Mouse (Mus musculus): ENCODE measurements around the gene 2510009E07Rik.
A peak's percentile ranks its signal among the peaks of the same experiment; 100 is the strongest.

The 2510009E07Rik gene

DNA sequence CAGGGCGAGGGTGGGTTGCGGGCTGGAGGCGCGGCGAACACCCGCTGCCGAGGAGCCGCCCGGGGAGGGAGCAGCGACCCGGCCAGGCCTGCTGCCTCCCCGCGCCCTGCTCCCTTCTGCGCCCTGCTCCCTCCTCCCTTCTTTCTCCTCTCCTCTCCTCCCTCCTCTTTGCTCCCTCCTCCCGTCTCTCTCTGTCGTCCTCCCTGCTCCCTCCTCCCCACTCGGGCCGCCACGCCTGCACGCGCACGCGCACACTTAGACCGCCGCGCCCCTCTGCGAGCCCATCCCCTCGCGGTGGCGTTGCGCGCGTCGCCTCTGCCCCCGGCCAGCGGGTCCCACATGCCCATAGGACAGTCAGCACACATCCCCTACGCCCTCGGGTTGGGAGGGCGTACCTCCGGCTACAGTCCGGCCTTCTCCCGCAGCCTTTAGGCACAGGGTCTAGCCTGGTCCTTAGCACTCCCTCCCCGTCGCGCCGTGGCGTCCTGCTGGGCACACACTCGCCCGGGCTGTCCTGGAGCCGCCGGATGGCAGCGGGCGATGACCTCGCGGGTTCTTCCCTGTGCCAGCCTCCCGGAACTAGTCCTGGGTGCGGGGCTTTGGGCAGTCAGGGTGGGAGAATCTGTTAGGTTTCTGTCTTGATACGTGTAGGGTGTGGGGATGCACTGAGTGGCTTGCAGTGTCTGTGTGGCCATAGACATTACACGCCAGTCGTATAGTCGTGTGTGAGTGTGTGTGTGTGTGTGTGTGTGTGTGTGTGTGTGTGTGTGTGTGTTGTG is at the start of gene 2510009E07Rik:
Gene 2510009E07Rik, minus strand, starts transcription at position 203 of the 779 bp plus-strand sequence.
- DNase-seq (ENCODE audit: inconsistent age in 2 of 2, low spot score in 1 of 2), result peak; percentile 91 to 97

DNA sequence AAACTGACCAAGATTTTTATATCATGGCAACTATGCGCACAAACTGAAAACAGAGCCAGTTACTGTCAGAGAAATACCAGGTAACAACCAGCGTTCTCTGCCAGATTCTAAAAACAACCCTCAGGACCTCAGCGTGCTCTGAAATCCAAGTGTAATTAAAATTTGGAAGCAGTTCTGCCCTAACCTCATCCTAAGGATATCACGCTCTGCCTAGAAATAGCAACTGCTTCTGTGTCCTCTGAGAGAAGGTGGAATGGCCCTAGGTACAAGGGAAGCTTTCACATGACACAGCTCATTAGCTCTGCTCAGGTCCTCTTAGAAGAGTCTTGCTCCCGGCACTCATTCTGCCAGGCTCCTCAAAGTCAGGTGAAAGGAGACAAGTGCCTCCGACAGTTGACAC is 48.9 kb upstream of the 2510009E07Rik start:
- DNase-seq (ENCODE audit: inconsistent age in 2 of 2, low spot score in 1 of 2), result no peak

DNA sequence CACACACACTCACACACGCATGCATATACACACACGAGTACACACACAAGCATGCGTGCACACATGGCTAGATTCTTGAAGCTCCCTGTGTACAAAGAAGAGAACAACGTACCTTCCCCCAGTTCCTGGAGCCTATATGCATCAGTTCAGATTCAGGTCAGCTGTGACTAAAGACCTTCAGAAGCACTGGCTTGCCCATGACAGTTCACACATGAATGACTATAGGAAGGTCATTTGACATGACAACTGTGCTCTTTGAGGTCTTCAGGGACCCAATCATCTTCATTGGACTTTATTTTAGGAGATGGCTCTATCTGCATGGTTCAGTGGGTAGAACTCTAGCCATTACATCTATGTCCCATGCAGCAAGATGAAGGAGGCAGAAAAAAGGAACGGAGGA is 48.4 kb upstream of the 2510009E07Rik start:
- no peak for DNase-seq (ENCODE audit: inconsistent age in 2 of 2, low spot score in 1 of 2)

DNA sequence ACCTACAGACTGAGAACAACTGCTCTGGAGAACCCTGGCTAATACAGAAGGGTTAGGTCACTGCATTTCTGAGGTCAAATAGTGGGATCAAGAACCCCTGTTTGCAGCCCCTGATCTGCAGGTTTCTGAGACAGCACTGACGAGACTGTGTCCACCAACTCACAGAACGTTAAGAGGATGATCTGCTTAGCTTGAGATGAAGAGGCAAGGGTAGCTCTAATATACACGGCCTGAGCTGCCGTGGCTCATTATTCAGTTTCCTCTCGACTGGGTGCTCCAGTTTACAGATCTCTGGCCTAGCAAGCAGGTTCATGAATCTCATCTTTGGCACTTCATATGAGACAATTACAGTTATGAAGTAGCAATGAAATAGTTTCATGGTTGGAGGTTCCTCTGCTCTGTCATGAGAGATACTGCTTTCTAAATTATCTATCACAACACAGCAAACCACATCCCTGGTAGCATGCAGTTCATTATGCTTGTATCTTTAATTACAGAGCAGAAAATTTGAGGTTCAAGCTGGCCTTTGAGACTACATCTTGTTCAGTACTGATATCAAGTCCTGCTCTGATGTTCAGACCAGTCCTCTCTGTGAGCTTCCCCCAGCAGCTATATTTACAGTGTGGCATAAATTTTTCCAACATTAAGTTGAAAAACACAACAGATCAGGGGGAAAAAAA is 47.9 kb upstream of the 2510009E07Rik start:
- no peak for DNase-seq (ENCODE audit: inconsistent age in 2 of 2, low spot score in 1 of 2)

DNA sequence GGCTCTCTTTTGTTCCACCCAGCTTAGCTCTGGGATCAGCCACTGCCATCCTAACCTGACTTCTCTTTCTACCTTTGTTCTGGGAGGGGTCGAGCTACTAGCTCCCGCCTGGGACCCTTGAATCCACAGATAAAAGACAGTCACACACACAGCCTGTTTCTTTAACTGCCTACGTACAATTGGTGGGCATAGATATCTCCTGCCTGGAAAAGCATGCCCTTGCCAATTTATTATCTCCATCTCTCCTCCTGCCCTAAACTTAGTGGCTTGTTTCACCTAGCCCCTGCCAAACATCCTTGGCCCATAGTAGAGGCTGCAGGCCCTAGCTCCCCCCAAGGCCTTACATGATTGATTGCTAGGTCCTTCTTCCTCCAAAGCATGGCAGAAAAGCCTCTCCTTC is 47.1 kb upstream of the 2510009E07Rik start:
- no peak for DNase-seq (ENCODE audit: inconsistent age in 2 of 2, low spot score in 1 of 2)

DNA sequence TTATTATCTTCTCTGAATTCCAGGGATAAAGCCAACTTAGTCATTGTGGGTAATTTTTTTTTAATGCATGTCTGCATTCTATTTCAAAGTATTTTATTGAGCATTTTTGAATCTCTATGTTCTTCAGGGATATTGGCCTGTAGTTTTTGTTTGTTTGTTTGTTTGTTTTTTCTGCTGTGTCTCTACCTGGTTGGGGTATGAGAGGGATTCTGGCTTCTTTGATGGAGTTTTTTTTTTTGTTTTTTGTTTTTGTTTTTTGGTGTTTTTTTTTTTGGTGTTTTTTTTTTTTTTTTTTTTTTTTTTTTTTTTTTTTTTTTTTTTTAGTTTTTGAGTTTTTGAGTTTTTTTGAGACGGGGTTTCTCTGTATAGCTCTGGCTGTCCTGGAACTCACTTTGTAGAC is 41.2 kb upstream of the 2510009E07Rik start:
- no peak for DNase-seq (ENCODE audit: inconsistent age in 2 of 2, low spot score in 1 of 2)

DNA sequence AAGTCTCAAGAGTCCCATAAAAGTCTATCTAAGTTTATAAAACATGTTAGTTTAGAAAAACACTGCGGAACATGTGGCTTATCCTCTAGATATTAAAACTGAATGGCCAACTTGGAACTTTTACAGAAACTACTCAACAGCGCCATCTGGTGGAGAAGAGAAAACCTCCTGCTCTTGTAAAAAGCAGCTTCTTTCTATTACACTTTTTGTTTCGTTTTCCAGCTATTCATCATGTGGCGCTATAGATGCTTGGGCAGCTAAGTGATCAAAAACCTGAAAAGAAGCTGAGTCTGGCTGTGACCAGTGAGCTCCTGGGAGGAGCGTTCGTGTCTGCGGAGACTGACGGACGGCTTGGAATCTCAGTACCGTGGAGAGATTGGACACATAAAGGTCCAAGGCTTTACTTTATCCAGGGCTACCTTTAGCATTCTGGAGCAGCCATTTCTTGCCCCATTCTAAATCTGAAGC is 33.5 kb upstream of the 2510009E07Rik start:
- DNase-seq (ENCODE audit: inconsistent age in 2 of 2, low spot score in 1 of 2), result peak; percentile 60 to 93

DNA sequence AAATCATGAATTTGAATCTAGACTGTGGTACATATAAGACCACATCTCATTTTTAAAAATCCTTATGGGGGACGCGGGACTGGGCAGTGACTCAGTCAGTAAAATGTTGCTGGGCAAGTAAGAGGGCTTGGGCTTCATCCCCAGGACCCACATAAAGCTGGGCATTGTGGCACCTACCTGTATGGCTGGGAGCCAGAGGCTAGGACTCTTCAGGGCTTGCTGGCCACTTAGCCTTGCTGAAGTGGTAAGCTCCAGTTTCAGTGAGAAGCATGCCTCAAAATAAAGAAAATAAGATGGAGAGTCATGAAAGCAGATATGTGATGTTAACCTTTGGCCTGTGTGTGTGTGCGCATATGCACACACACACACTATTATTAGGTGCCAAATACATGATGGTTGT is 33.0 kb upstream of the 2510009E07Rik start:
- no peak for DNase-seq (ENCODE audit: inconsistent age in 2 of 2, low spot score in 1 of 2)

DNA sequence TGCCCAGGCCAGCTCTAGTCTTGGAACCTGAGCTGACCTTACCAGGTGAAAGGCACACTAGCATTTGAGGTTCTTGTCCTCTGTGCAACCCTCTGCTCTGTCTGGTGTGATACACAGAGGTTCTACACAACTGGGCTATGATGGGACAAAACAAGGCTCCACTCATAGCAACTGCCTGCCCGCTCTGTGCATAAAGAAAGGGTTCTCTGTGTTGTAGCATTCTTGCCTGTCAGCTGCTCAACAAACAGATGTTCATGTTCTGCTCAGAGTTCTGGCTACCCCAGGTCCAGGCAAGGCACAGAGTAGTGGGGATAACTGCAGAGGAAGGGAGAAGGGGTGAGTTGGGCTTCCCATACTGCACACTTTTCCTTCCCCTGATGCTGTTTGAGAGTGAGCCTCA is 29.8 kb upstream of the 2510009E07Rik start:
- no peak for DNase-seq (ENCODE audit: inconsistent age in 2 of 2, low spot score in 1 of 2)

DNA sequence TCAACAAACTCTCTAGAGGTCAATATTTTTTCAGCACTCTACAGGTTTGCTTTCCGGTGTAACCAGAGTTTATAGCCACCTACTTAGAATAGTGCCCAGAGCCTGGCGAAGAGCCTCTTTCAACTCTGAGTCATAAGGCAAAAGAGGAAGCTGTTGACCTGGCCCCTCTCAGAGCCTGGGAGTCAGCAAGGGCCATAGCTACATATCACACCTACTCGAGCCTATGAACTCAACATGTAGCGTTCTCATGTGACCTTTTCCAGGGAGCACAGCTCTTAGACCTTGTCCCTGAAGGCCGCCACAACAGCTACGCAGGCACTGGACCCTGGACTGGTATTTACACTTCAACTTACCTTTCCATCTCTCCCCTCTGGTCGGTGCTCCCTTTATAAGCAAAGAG is 25.3 kb upstream of the 2510009E07Rik start:
- no peak for DNase-seq (ENCODE audit: inconsistent age in 2 of 2, low spot score in 1 of 2)

DNA sequence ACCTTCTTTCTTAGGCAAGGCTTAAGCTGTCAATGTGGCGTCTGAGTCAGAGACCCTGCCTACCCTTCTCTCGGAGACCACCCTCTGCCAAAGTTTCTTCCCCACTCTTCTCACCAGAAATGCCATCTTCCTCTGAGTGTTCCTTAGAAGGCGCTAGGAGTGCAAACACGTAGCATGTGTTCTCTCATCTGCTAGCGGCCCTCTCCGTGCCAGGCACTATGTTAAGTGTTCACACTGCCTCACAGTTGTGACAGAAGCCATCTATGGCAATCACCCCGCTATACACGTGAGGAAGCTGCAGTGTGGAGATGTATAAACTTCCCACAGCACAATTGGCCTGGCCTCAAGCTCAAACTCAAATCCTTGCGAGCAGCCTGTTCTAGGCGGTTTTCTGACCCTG is 20.1 kb upstream of the 2510009E07Rik start:
- DNase-seq (ENCODE audit: inconsistent age in 2 of 2, low spot score in 1 of 2), result no peak

DNA sequence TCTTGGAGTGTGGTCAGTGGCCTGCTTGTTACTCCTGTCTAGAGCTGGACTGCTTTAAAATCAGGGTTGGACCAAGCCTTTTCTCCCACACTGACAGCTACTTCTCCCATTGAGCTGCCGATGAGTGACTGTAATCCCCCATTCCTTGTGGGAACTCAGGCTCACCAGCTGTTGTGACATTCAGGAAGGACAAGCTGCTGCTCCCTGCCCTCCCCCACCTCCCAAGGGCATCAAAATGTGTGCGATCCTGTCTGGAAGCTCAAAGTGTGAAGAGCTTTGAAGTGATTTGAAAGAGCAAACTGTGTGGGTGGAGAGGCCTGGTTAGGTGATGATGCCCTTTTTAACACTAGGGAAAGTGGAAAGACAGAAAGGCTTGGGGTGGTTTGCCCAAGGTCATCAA is 15.9 kb upstream of the 2510009E07Rik start:
- DNase-seq (ENCODE audit: inconsistent age in 2 of 2, low spot score in 1 of 2), result no peak

DNA sequence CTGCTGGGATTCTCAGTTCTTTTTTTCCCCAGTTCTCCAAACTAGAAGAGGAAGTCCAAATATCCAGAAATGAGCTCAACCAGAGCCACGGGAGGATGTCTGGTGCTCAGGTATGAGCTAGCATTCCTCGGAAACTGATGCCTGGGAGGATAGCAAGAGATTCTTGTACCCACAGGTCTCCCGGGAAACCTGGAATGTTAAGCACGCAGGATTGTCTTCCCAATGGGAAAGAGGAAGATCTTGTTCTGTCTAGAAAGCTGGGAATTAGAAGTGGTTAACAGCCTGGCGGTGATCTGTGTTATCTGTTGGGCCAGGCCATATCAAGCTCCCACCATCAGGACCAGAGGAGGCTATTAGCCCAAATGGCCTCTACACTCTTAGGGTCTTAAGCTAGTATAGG is 10.2 kb upstream of the 2510009E07Rik start:
- no peak for DNase-seq (ENCODE audit: inconsistent age in 2 of 2, low spot score in 1 of 2)

DNA sequence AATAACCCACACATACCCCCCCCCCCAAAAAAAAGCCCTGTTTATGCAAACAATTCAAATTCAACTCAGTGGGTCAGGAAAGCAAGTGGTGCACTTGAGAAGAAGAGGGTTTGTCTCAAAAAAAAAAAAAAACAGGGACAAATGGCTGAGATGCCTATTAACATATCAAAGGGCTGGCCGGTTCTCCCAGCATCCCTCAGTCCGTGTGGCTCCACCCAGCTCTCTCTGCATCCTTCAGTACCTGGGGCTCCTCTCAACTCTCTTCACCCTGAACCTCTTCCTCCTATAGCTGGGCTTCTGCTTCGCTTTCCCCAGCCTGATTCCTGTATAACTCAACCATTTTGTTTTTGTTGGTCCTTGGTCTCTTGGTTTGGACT is 7.8 kb upstream of the 2510009E07Rik start:
- DNase-seq (ENCODE audit: inconsistent age in 2 of 2, low spot score in 1 of 2), result no peak

DNA sequence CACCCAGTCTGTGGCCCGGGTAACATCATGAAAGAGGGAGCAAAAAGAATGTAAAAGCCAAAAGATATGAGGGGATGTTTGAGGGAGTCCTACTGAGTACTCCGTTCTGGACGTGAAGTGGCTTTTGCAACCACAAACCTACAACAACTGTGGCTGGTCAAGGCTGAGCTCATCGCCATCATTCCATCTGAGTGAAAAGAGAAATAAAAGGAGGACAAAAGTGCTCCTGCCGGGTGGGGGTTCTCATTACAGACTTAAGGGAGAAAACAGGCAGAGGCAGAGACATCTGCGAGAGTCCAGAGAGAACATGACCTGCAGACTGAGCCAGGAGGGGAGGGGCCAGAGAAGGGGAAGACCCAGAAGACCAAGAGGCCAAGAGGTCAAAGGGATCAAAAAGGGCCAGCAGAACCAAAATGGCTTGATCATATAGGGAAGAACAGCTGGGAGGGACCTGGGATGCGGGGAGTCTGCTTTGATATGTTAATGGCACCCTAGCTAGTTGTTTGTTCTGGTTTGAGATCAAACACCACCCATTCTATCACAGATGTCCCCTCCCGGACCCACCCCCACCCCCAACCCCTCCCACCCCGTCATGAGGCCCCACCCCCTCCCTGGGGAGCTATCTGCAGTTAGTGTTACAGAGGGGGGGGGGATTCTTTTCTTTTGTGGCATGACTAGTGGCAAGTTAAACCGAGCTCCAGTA is 7.3 kb upstream of the 2510009E07Rik start:
- DNase-seq (ENCODE audit: inconsistent age in 2 of 2, low spot score in 1 of 2), result no peak

DNA sequence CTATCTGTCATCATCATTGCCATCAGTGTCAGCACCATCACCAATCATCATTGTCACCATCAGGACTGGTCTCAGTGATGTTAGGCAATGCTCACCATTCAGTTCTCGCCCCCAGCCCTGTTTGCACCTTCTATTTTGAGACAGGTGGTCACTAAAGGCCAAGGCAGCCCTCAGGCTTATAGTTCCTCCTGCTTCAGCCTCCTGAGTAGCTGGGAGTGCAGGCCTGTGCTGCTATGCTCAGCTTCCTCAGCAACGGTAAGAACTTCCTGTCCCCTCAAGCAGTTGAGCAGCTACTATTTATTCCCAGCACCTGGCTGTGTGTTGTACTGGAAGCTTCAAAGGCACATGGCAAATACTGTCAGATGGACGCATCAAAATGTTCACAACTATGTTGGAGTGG is 3.7 kb upstream of the 2510009E07Rik start:
- DNase-seq (ENCODE audit: inconsistent age in 2 of 2, low spot score in 1 of 2), result no peak

DNA sequence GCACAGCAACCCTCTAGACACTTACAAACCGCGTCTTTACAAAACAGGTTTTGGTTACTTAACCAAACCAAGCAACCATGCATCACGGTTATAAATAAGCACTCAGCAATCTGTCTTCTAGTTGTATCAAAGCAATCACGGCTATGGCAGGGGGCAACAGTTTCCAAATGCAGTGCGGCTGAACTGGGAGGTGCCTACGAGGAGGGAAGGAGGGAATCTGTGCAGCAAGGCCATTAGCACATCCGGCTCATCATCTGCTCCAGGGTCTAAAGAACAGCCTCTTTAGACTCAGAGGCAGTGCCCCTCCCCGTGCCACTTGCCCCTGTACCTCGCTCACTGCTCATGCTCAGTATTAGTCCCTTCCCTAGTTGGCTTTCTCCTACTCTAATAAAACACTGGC is 2.5 kb upstream of the 2510009E07Rik start:
- no peak for DNase-seq (ENCODE audit: inconsistent age in 2 of 2, low spot score in 1 of 2)

DNA sequence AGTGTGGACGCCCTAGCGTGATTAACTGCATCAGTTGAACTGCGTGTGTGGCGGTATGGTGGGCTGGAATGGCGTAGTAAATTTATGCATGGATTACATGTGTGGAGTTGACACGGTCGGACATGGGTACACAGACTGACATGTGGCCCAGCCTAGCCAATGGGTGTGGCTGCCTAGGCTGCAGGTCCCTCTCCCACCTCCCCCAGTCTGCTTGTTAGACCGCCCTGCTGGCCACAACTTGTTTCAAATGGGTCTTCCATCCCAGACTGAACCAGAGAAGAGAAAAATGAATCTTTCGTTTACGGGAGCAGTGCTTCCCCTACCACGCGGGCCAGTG is 745 bp upstream of the 2510009E07Rik start:
- DNase-seq (ENCODE audit: inconsistent age in 2 of 2, low spot score in 1 of 2), result peak; percentile 37 to 77

DNA sequence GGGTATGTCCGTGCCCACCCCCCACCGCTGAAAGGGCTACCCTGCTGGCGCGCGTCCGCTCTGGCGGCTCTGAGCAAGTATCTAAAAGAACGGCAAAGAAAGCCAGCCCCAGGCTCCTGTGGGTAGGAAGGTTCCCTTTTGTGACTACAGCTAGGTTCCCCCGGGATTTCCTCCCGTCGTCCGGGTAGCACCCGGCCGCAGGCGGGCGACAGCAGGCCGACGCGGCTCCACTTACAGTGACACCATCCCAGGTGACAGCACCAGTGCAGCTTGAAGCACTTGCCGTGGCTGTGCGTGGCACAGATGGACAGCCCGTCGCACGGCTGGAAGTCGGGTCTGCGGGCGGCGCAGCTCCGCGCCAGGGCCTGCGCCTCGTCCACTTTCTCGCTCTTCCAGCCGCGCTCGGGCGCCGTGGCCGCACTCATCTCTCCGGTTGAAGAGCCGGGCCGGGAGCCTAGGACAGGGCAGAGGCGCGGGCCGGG is 443 bp downstream of the 2510009E07Rik start:
- DNase-seq (ENCODE audit: inconsistent age in 2 of 2, low spot score in 1 of 2), result no peak

DNA sequence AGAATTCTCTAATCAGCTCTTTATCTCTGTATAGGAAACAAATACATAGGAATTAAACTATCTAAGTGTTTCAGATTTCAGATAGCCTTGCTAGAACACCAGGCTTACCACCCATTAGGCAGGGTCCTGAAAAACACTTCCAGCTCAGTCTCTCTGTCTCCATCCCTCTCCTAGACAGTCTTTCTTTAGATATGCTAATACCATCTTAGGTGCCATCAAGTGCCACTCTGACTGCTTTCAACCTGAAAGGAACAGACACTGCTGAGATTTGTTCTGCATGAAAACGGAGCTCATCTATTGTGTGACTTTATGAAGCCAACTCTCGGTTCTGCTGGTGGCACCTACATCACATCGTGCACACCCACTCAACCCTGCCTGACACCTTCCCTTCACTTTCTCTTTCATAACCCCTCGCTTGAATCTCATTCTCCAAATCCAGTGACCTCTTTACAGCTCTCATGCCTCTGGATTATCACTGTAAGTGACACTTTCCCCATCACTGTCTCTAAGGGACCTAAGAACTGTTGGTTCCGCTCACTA is 4.2 kb downstream of the 2510009E07Rik start:
- DNase-seq (ENCODE audit: inconsistent age in 2 of 2, low spot score in 1 of 2), result no peak

DNA sequence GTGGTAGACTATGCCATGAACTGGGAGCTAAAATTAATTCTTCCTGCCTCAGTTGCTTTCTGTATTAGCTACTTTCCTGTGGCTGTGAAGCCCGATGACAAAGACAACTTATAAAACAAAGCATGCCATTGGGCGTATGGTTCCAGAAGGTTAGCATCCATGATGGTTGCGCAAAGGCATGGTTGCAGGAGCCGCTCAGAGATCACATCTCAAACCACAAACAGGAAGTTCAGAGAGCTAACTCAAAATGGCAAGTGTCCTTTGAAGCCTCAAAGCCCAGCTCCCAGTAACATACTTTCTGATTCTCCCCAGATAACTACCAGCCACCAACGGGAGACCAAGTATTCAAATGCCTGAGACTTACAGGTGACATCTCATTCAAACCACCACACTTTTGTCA is 5.3 kb downstream of the 2510009E07Rik start:
- DNase-seq (ENCODE audit: inconsistent age in 2 of 2, low spot score in 1 of 2), result no peak

DNA sequence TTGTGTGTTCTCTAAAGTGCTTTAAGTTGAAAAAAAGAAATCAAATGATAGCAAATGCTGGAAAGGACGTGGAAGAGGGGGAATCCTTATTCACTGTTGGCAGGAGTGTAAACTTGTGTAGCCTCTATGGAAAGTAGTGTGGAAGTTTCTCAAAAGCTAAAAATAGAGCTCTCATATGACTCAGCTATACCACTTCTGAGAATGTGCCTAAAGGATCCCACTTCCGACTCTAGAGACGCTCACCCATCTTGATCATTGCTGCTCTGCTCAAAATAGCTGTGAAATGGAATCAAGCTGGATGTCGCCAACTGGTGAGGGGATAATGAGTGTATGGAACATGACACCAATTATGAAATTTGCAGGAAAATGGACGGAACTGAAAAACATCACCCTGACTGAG is 7.1 kb downstream of the 2510009E07Rik start:
- DNase-seq (ENCODE audit: inconsistent age in 2 of 2, low spot score in 1 of 2), result no peak
